Mouse (Mus musculus) adipocyte (in vitro differentiated cells): ENCODE data around the gene Ndufs7.

ENCODE experiments used
- DNase-seq: peaks from one replicate; pipeline ENCODE4 v3.0.0-alpha.2; 2016; ENCODE audit warnings: low spot score

Ndufs7 gene

GRCm38 (mm10) chr10:80262776-80263365 is 13.9 kb downstream of the Ndufs7 start:
- no peak for DNase-seq

GRCm38 (mm10) chr10:80264341-80265148 is 15.6 kb downstream of the Ndufs7 start:
- peak; percentile 98 for DNase-seq

GRCm38 (mm10) chr10:80265149-80265486 is 16.2 kb downstream of the Ndufs7 start:
- no peak for DNase-seq

- no peak for DNase-seq
These were observed 21.2 kb downstream of the Ndufs7 start for GRCm38 (mm10) chr10:80270099-80270498.

GRCm38 (mm10) chr10:80270734-80271181 is 21.8 kb downstream of the Ndufs7 start:
- DNase-seq = no peak

GRCm38 (mm10) chr10:80271186-80271843 is 22.4 kb downstream of the Ndufs7 start:
- DNase-seq = no peak

GRCm38 (mm10) chr10:80271870-80272585 is 23.1 kb downstream of the Ndufs7 start:
- no peak for DNase-seq

GRCm38 (mm10) chr10:80273847-80274246 is 24.9 kb downstream of the Ndufs7 start:
- DNase-seq = no peak

GRCm38 (mm10) chr10:80276238-80276637 is 27.3 kb downstream of the Ndufs7 start:
- DNase-seq = peak; percentile 54

GRCm38 (mm10) chr10:80278390-80278789 is 29.5 kb downstream of the Ndufs7 start:
- DNase-seq = no peak

GRCm38 (mm10) chr10:80279273-80279672 is 30.4 kb downstream of the Ndufs7 start:
- DNase-seq = no peak

- DNase-seq = peak; percentile 66
These were observed 32.4 kb downstream of the Ndufs7 start for GRCm38 (mm10) chr10:80281304-80281703.

- peak; percentile 72 for DNase-seq
These were observed 33.0 kb downstream of the Ndufs7 start for GRCm38 (mm10) chr10:80281921-80282371.

GRCm38 (mm10) chr10:80282481-80283441 is 33.8 kb downstream of the Ndufs7 start:
- DNase-seq = no peak

GRCm38 (mm10) chr10:80285222-80286070 is 36.5 kb downstream of the Ndufs7 start:
- DNase-seq = no peak

- no peak for DNase-seq
These were observed 39.2 kb downstream of the Ndufs7 start for GRCm38 (mm10) chr10:80288097-80288496.

- no peak for DNase-seq
These were observed 39.7 kb downstream of the Ndufs7 start for GRCm38 (mm10) chr10:80288657-80289056.

GRCm38 (mm10) chr10:80292251-80293146 is 43.6 kb downstream of the Ndufs7 start, which contains the start of gene Rps15:
TSS of gene Rps15 (plus strand) at chr10:80292453.
- peak; percentile 95 for DNase-seq

- DNase-seq = peak; percentile 28
These were observed 44.4 kb downstream of the Ndufs7 start for GRCm38 (mm10) chr10:80293325-80293724.
